Mouse (Mus musculus) telencephalon, adult 2 months (tissue): ENCODE measurements at regions not wholly inside any gene's neighbourhood (a gene's known extent, or its start where the extent isn't known, plus 50 kb on each side); places are given as distances from the start of the nearest gene placed in this dataset.
A peak's percentile ranks its signal among the peaks of the same experiment; 100 is the strongest.

ENCODE experiments used
- DNase-seq: peaks from one replicate; pipeline ENCODE4 v3.0.0-alpha.2; 2011; ENCODE audit warnings: low read depth, low spot score

DNA sequence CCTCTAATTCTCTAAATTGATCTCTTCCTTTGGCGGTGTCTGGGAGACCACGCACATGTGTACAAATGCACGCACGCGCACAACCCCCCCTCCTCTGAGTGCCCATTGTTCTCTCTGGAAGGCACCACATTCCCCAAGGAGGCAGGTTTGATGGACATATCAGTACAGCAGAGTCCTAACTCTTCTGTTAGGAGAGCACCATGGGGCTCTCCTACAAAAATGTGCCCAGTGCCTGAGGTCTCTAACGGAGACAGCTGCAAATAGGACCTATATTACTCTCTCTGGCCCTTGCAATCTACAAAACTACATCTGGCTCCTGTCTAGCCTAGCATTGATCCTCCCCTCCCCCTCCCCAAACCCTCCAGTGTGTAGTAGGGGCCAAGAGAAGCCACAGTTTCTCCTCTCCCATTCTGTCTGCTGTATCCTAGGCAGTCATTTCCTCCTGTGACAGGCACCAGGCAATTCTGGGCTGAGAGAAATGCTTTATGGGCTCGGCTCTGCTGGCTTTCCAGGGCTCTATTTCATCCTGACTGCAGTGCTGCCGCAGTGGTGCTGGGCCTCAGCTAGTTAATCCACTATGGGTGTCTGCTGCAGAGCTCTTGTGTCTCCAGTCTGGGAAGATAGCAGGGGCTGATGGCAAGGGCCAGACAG, 340.6 kb downstream of the Rps24 start:
- no peak for DNase-seq

- DNase-seq = no peak
Measured at GRCm38 (mm10) chr14:24829001-24829400, 342.1 kb downstream of the Rps24 start.

GRCm38 (mm10) chr14:24833211-24833610, 346.3 kb downstream of the Rps24 start:
- no peak for DNase-seq

DNA sequence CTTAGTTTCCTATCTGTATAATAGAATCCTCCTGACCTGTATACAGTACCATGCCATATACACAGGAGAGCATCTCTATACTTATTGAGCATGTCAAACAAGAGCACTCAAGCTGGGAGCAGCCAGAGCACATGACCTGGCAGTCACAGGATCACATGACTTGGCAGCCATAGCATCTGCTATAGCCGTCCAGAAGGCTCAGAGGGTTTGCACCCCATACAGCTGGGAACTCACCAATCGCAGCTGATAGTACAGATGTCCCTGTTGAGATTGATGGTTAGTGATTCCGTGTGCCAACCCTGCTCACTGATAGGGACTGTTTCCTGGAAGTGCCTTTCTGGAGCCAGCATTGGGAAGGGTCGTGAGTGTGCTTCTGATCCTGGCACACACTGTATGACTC, 351.3 kb downstream of the Rps24 start:
- DNase-seq = no peak

- DNase-seq = no peak
Measured at GRCm38 (mm10) chr14:24839056-24839455, 352.1 kb downstream of the Rps24 start.

DNA sequence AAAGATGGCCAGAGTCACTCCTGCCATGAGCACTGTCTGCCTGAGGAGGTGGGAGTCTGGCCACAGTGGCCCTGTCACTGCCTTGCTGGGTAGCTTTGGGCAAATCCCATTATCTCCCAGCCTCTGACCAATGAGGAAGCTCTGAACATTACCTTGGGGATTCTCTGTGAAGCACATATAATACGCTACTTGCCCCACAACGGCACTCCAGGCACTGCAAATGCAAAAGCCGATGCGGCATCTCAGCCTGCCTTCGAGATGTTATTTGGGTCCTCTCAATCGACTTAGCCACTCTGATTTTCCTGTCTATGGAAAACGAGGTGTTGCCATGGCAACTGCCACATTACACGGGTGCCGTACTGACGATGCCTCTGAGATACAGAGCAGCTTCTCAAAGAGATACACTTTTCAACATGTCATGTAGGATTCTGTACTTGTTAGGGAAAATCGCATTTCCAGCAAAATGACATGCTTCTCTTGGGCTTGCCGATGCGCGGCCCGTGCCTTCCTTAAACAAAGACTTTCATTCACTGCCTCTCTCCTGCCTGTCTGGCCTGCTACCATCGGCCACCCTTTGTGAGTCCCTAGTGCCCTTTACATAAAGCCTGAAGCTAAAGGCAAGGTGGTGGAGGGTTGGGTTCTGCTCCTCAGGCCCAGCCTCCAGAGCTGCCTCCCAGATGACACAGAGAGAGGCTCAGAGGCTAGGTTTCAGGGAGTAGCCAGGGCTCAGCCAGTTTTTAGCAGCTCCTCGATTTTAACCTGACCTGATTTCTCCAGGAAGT, 355.0 kb downstream of the Rps24 start:
- DNase-seq = peak; percentile 90

DNA sequence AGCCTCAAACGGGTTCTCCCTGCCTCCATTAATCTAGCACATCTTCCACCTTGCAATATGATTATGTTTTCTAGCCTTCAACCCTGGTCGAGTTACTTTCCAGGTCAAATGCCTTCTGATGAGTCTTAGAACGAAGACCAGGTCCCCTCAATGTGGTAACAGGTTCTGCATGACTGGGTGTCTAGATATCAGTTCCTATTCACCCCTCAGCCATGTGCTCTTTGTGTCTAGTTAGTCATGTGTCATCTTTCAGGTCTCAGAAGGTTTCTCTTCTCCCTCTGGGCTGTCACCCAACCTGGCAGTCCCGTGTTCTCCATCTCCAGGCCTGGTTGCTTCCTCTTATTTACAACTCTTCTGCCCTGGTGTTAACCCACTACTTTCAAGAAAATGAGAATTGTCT, 356.7 kb downstream of the Rps24 start:
- no peak for DNase-seq

DNA sequence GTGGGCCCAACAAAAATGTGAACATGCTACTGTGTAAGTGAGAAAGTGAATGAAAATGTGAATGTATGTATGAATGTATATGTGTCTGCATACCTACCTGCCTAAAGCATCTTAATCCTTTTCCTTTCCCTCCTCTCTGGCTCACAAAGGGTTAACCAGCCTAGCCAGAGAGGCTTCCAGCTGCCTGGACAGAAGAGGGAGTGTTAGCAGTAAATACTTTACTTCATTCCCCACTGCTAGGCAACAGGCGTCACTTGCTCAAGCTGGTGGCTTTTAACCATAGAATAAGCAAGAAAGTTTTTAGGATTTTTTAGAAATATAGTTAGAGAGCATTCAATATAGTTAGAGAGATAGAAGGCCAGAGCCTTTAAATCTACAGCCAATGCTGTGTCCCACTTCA, 363.6 kb downstream of the Rps24 start:
- no peak for DNase-seq

DNA sequence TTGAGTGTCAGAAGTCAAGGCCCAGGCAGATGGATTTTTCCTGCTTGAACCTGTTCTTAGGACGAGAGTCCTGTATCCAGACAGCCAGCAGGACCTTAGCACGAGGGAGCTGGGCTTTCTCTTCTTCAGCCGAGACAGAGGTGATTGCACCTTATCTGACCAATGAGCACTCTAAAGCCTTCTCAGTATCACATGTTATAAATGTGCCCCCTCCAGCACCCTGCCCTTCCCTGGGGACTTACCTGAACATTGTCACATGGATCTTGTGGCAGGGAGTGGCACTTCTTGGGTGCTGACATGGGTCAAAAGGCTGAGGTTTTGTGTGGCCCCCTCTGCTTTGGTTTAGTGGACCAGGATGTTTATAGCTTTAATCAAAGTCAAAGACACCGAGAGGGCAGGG, 367.5 kb downstream of the Rps24 start:
- no peak for DNase-seq

GRCm38 (mm10) chr14:24862171-24862570, 375.2 kb downstream of the Rps24 start:
- DNase-seq = no peak

DNA sequence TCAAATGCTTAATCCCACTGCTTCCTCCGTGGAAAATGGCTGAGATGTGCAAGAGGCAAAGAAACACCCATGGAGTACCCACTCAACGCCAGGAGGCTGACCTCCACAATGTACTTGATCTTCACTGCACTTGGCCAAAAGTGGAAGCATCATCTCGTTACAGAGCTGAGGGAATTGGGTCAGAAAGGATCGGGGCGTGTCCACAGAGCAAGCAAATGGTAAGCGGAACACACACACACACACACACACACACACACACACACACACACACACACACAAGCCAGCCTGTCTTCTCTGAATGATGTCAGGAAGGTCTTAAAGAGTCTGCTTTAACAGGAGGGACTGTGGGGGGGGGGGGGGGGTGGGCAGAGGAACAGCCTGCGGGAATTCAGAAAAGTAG, 375.7 kb downstream of the Rps24 start:
- no peak for DNase-seq

GRCm38 (mm10) chr14:24863116-24863515, 376.2 kb downstream of the Rps24 start:
- DNase-seq = no peak

DNA sequence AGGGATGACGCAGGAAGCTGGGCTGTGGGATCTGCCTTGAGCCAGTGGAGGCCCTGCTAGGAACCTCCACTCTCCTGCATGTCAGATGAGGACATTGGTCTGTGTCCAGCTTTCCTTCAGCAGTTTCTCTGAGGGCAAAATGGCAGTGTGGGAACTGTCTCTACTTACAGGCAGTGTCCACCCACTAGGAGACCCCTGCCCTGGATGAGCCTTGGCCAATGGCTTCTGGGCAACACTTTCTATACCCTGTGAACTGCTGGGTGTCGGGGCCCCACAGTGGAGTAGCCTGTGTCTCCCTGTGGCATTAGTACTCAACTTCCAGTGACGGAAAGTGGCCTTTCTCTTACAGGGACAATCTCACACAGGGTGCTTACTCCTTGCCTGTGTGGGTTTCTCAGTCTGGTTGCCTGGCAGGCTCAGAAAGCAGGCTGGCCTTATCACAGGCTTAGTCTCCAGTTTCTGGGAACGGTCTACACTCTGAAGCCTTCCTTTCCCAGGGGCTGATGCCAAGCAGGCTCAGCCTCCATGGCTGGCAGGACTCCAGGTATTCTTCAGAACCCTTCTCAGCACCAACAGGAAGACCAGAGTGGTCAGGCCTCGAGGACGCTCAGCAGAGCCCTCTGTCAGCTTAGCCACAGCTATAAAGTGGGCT, 378.8 kb downstream of the Rps24 start:
- no peak for DNase-seq

- no peak for DNase-seq
Measured at GRCm38 (mm10) chr14:24867816-24868215, 380.9 kb downstream of the Rps24 start.

GRCm38 (mm10) chr14:24868756-24869155, 381.8 kb downstream of the Rps24 start:
- no peak for DNase-seq

DNA sequence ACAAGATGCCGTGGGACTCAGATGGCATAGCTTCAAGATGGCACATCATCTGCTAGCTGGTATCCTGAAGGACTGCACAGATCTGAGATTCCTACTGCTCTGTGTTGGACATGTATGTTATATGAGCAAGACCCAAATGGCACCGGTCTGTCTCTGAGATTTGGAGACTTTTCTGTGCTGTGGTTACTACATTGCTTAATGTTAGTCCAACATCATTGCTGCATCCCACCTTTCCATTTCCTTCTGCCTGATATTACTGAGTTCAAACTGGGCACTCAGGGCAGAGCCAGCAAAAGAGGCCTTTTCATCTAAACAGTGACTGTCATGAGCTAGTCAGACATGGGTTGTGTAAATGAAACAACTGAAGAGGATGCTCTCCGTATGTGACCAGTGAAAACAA, 383.3 kb downstream of the Rps24 start:
- DNase-seq = no peak

- DNase-seq = no peak
Measured at GRCm38 (mm10) chr14:24871392-24871998, 384.6 kb downstream of the Rps24 start.

DNA sequence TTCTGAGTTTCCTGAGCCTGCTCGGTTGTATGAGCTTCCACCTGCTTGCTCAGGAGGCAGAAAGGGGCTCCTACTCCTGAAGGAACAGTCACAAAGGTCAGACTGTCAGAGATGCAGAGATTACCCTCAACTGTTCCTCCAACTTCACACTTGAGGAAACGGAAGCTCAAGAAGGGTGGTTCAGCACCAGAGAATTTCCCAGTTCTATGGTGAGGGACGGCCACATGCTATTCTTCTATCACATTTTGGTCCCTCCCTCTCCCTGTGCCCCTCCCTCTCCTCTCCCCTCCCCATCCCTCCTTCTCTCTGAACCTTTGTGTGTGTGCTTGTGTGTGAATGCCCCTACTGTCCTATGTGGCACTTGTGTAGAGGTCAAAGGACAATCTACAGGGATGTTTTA, 386.0 kb downstream of the Rps24 start:
- DNase-seq = no peak

GRCm38 (mm10) chr14:24873406-24873805, 386.5 kb downstream of the Rps24 start:
- DNase-seq = no peak

DNA sequence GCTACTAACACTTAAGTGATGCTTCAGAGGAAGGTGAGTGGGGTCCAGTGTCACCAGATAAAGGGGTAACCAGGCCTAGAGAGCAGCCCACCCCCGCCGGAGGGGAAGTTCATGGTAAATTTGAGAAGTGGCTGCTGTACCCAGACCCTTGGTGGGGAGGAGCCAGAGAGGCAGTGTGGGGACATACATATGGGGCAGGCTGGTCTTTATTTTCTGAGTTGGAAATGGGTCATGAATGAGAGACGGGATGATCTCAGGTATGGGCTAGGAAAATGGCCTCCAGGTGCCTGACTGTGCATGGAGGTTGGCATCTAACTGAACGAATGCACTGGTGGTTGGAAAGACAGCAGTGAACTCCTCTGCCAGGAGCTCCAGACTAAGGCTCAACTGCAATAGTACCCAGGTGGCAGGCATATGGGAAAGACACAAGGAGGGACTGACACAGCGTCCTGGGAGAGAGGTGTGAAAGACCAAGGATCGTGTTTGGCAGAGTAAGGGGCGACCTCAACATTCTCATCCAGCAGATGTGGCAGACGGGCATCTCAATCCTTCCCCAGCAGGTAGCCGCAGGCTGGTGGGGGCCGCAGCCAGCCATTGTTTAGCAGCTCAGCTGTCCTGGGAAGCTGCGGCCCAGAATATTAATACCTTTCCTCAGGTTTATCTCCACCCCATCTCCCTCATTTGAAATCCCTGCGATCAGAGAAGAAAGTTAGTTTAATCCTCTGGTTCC, 387.7 kb downstream of the Rps24 start:
- no peak for DNase-seq

GRCm38 (mm10) chr14:24875156-24875545, 388.2 kb downstream of the Rps24 start:
- no peak for DNase-seq

GRCm38 (mm10) chr14:24875934-24876333, 389.0 kb downstream of the Rps24 start:
- DNase-seq = no peak
